Mouse (Mus musculus) midbrain, embryonic 11.5 days (tissue): ENCODE measurements around the gene Cacna1c. TPM values are rescaled to one million over a fixed set of nuclear protein-coding genes. Genes with fewer than 3 reads are reported as not detected.

Source experiments
- ATAC-seq: fragments of 200-750 bp; cut with Nextera tagmentation; 2 replicates; pipeline ENCODE4 v1.8.0; 2017; ENCODE audit warnings: moderate TSS enrichment, moderate library complexity; ENCODE audit not compliant: low FRiP score
- DNase-seq: peaks from one replicate; pipeline ENCODE4 v3.0.0; 2015; ENCODE audit warnings: low spot score; ENCODE audit errors: missing footprints
- H3K27ac ChIP-seq: fragments of 300-500 bp; sonication (generic); 2 replicates; pipeline ENCODE4 v1.5.1; 2014; ENCODE audit warnings: low read depth, low read length
- H3K27me3 ChIP-seq: fragments of 300-500 bp; sonication (generic); 2 replicates; pipeline ENCODE4 v1.6.1; 2014; ENCODE audit warnings: mild to moderate bottlenecking, low read length, moderate library complexity, mixed read lengths; ENCODE audit not compliant: control insufficient read depth, insufficient read depth
- H3K36me3 ChIP-seq: fragments of 300-500 bp; sonication (generic); 2 replicates; pipeline ENCODE4 v1.6.1; 2014; ENCODE audit warnings: mild to moderate bottlenecking, low read length, moderate library complexity, mixed read lengths; ENCODE audit not compliant: control insufficient read depth, insufficient read depth
- H3K4me1 ChIP-seq: fragments of 300-500 bp; sonication (generic); 2 replicates; pipeline ENCODE4 v1.6.1; 2014; ENCODE audit warnings: low read length; ENCODE audit not compliant: control insufficient read depth, insufficient read depth
- H3K4me2 ChIP-seq: fragments of 300-500 bp; sonication (generic); 2 replicates; pipeline ENCODE4 v1.6.1; 2014; ENCODE audit warnings: mild to moderate bottlenecking, moderate library complexity
- H3K4me3 ChIP-seq: fragments of 300-500 bp; sonication (generic); 2 replicates; pipeline ENCODE4 v1.5.1; 2014; ENCODE audit warnings: low read depth, low read length
- H3K9ac ChIP-seq: fragments of 300-500 bp; sonication (generic); 2 replicates; pipeline ENCODE4 v1.6.1; 2014; ENCODE audit warnings: low read length
- H3K9me3 ChIP-seq: fragments of 300-500 bp; sonication (generic); 2 replicates; pipeline ENCODE4 v1.6.1; 2016; ENCODE audit warnings: low read length; ENCODE audit not compliant: control insufficient read depth
- WGBS: fragments of 180-500 bp; shearing (Covaris S2); extraction: QIAGEN DNeasy Blood & Tissue Kit; methylation state at CpG from one replicate; pipeline ENCODE4 v1.1.7; 2014; 5-methylcytosine and 5-hydroxymethylcytosine counted together
- polyA plus RNA-seq: library from polyadenylated mRNA; unstranded; fragments of >200 nt; fragmentation: Nextera tagmentation; extraction: Ambion mirVana; gene quantifications from 2 replicates; pipeline ENCODE4 v1.2.1, GENCODE M21; 2014

The Cacna1c gene
- polyA plus RNA-seq, 1 experiment from 2014 or later: 2.1 TPM

DNA sequence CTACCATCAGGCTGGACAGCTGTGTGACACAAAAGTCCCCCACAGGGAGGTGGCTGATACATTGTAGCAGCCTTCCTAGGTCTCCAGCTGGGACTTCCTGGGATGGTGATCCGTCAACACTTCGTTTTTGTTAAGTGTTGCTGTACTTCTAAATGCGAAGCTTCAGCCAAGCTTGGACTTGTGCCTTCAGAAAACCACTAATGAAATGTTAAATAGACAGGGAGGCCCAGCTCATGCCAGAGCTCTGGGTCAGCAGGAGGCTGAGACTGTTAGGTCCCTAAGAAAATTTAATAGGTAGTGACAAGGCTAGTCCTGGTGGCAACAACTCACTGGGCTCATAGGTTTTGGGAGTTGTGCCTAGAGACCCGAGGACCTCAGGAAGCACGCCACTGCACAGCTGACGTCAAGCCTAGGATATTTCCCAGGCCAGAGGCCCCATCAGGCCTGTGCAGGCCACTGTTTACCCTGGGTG lies 370.8 kb downstream of the Cacna1c start:
- peak; percentile 19 for DNase-seq
- Histone ChIP-seq H3K4me3 (no peak overlapping the region), H3K36me3 (no peaks in the 10 kb centered on the region), H3K9me3 (no peaks in the 10 kb centered on the region), H3K4me2 (no peak overlapping the region), H3K4me1 (peaks cover 5% of the 10 kb centered on the region), H3K27ac (no peak overlapping the region), H3K27me3 (no peaks in the 10 kb centered on the region), H3K9ac (no peak overlapping the region)
- no peak for ATAC-seq
- 68% methylated on average over 6 of the region's 6 CpGs for WGBS

DNA sequence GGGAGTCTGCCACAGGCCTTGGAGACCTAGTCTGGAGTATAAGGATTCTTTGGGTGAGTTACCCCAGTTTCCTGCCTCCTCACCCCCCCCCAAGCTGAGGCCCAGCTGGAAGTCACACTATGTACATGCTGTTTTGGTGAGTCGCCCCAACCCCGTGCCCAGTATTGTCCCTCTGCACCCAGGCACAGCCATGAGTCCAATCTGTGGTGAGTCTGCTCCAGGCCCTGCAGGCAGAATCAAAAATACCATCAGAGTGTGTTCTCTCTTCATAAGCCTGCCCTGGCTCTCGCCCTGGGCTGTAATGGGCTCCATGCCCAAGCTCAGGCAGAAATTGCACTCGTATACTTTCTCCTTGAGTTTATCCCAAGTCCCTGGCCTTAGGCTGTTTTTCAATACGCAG lies 374.7 kb downstream of the Cacna1c start:
- WGBS: 80% methylated on average over 5 of the region's 5 CpGs

DNA sequence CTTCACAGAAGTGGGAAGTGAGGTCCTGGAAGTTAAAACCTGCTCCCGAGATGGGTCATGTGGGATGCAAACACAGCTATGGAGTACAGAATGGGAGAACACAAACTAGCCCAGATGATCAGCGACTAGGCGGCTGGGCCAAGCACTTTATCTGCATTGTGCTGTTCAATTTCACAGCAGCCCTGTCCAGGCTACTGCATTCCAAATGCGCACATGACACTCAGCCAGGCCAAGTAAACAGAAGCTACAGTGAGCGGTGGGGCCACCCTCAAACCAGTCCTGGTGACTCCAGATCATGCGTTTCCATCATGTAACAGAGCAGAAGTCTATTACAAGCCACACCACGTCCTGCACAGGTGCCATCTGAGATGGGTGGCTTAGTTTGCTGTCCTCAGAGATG lies 376.6 kb downstream of the Cacna1c start:
- Histone ChIP-seq H3K4me2 (no peak overlapping the region), H3K4me1 (no peaks in the 10 kb centered on the region), H3K27ac (no peak overlapping the region), H3K27me3 (no peaks in the 10 kb centered on the region), H3K36me3 (no peaks in the 10 kb centered on the region), H3K4me3 (no peak overlapping the region), H3K9ac (no peak overlapping the region), H3K9me3 (no peaks in the 10 kb centered on the region)
- WGBS: 86% methylated on average over 7 of the region's 7 CpGs
- DNase-seq (no peak), ATAC-seq (no peak)

More for the DNA sequence above, 374.7 kb downstream of the Cacna1c start:
- no peaks in the 10 kb centered on the region for H3K36me3 ChIP-seq
- no peak overlapping the region for H3K9ac ChIP-seq
- ATAC-seq: no peak
- H3K4me3 ChIP-seq: no peak overlapping the region
- H3K4me1 ChIP-seq: no peaks in the 10 kb centered on the region
- H3K9me3 ChIP-seq: no peaks in the 10 kb centered on the region
- no peak for DNase-seq
- H3K4me2 ChIP-seq: no peak overlapping the region
- no peak overlapping the region for H3K27ac ChIP-seq
- no peaks in the 10 kb centered on the region for H3K27me3 ChIP-seq

DNA sequence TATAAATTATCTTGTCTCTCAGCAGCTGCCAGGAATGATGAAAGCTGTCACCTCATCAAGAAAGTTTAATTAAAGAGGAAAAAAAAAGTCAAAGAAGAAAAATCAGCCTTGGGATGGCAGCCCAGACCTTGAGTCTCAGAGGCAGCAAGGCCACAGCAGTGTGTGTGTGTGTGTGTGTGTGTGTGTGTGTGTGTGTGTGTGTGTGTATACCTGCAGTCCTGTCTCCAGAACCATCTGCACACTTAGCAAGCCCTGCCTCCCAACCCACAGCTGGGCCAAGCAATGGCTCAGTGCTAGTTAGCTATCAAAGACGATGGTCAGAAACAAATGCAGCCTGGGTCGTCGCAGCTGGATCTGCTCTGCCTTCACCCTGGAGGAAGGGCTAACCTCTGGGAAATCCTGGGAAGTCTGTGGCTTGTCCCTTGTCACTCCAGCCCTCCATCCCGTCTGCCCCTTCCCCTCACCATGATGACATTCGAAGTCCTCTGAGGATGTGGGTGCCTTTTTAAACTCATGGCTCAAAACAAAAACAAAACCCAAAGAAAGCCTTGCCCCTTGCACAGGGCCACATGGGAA lies 378.2 kb downstream of the Cacna1c start:
- Histone ChIP-seq H3K9me3 (no peaks in the 10 kb centered on the region), H3K4me3 (no peak overlapping the region), H3K36me3 (no peaks in the 10 kb centered on the region), H3K4me2 (no peak overlapping the region), H3K9ac (no peak overlapping the region), H3K27ac (no peak overlapping the region), H3K4me1 (no peaks in the 10 kb centered on the region), H3K27me3 (no peaks in the 10 kb centered on the region)
- 67% methylated on average over 5 of the region's 5 CpGs for WGBS
- ATAC-seq: no peak
- DNase-seq: no peak

DNA sequence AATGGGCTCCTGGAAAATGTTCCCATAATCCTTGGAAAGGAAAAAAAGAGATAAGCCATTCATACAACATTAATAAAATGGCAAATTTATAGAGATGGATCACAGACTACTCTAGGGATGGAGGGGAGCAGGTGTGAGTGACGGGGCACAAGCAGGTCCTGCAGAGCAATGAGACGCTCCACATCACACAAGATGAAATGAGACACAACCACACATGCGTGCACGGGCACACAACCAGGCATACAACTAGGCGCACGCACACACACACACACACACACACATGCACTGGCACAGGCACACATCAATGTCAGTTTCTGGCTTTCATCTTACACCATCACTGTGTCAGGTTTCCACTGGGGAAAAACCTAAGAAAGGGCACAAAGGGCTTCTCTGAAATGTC lies 380.0 kb downstream of the Cacna1c start:
- 94% methylated on average over 6 of the region's 6 CpGs for WGBS
- Histone ChIP-seq H3K4me3 (no peak overlapping the region), H3K27me3 (no peaks in the 10 kb centered on the region), H3K4me1 (no peaks in the 10 kb centered on the region), H3K4me2 (no peak overlapping the region), H3K9me3 (no peaks in the 10 kb centered on the region), H3K36me3 (no peaks in the 10 kb centered on the region), H3K27ac (no peak overlapping the region), H3K9ac (no peak overlapping the region)
- ATAC-seq: no peak
- no peak for DNase-seq

DNA sequence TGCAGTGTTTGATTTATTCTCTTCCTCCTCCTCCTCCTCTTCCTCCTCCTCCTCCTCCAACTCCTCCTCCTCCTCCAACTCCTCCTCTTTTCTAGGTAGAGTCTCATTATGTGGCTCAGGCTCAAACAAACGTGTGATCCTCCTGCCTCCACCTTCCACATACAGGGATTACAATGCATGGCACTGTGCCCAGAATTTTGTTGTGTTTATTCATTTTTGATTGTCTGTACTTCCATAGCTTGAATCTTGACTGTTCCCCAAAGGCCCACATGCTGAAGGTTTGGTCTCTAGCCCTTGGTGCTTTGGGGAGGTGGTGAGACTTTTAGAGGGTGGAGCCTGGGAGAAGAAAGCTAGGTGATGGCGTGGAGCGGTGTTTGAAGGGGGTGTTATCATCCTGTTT lies 383.7 kb downstream of the Cacna1c start:
- 73% methylated on average over 3 of the region's 3 CpGs for WGBS
- H3K9ac ChIP-seq: no peak overlapping the region

DNA sequence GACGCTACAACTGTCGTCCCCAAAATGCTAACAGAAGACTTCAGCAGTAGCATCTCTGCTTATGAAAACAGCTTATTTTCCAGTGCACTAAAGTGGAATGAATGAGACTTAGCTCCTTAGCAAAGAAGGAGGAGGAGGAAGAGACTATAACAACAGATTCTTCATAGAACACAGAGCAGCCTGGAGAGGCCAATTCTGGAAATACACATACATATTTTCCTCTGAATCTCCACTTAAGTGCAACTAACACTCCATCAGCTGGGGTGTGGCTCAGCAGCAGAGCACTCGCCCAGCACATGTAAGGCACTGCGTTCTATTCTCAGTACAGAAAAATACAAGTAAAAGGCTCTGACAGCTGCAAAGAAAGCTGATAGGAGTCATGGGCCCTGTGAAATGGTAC lies 384.2 kb downstream of the Cacna1c start:
- ATAC-seq: no peak
- DNase-seq: no peak
- 96% methylated on average over 4 of the region's 4 CpGs for WGBS
- Histone ChIP-seq H3K27me3 (no peaks in the 10 kb centered on the region), H3K27ac (no peak overlapping the region), H3K4me2 (no peak overlapping the region), H3K4me1 (no peaks in the 10 kb centered on the region), H3K9me3 (no peaks in the 10 kb centered on the region), H3K36me3 (no peaks in the 10 kb centered on the region), H3K9ac (no peak overlapping the region), H3K4me3 (no peak overlapping the region)

More for the DNA sequence above, 383.7 kb downstream of the Cacna1c start:
- Histone ChIP-seq H3K4me3 (no peak overlapping the region), H3K9me3 (no peaks in the 10 kb centered on the region), H3K27ac (no peak overlapping the region), H3K36me3 (no peaks in the 10 kb centered on the region), H3K4me2 (no peak overlapping the region), H3K27me3 (no peaks in the 10 kb centered on the region), H3K4me1 (no peaks in the 10 kb centered on the region)
- no peak for ATAC-seq
- DNase-seq: no peak

DNA sequence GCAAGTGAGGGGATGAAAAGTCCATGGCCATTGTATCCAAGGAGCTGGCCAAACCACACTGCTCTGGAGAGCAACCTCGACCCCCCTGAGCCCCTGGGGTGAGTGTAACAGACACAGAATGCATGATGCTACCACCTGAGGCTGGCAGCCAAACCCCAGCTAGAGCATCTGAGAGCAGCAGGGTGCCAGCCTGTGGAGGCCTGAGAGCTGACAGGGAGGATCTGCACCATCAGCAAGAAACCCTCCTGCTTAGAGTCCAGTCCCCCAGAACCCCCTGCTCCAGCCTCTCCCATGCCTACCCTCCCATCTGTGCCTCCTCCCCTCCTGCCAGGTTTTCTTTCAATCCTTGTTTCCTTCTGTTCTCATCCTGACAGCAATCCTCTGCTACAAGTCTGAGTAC lies 385.4 kb downstream of the Cacna1c start:
- H3K27ac ChIP-seq: no peak overlapping the region
- H3K4me3 ChIP-seq: no peak overlapping the region
- no peak overlapping the region for H3K9ac ChIP-seq
- WGBS: 5% methylated on average over 1 of the region's 1 CpGs
- H3K9me3 ChIP-seq: no peaks in the 10 kb centered on the region
- no peak overlapping the region for H3K4me2 ChIP-seq
- no peaks in the 10 kb centered on the region for H3K36me3 ChIP-seq
- DNase-seq (no peak), ATAC-seq (no peak)
- no peaks in the 10 kb centered on the region for H3K27me3 ChIP-seq
- H3K4me1 ChIP-seq: no peaks in the 10 kb centered on the region

DNA sequence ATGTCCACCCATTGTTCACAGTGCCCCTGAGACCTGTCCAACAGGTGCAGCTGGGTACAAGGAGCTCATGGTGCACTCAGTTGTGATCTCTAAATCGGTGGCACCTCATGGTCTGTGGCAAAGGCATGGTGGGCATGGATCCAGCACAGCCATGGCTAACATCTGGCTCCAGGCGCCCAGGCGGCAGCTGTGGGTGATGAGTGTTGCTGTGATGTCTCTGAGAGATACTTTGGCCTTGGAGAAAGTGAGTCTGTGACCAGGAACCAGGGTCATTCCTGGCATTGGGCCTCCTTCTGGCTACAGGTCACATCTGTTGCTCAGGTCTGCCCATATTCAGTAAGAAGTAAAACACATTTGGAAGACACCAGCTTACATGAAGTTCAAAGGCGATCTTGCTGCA lies 391.1 kb downstream of the Cacna1c start:
- DNase-seq (no peak), ATAC-seq (no peak)
- H3K4me1 ChIP-seq: no peaks in the 10 kb centered on the region
- H3K4me3 ChIP-seq: no peak overlapping the region
- H3K4me2 ChIP-seq: no peak overlapping the region
- 83% methylated on average over 4 of the region's 4 CpGs for WGBS
- H3K36me3 ChIP-seq: no peaks in the 10 kb centered on the region
- H3K9ac ChIP-seq: no peak overlapping the region
- no peaks in the 10 kb centered on the region for H3K27me3 ChIP-seq
- H3K27ac ChIP-seq: no peak overlapping the region
- no peaks in the 10 kb centered on the region for H3K9me3 ChIP-seq
